Mouse (Mus musculus): ENCODE results near the gene Pitpnm2.
A peak's percentile ranks its signal among the peaks of the same experiment; 100 is the strongest.

Pitpnm2 gene

GRCm38 (mm10) chr5:124247296-124247695 lies 2.3 kb downstream of the Pitpnm2 start:
- no peak for DNase-seq

GRCm38 (mm10) chr5:124244885-124245284 lies 4.7 kb downstream of the Pitpnm2 start:
- DNase-seq = no peak

GRCm38 (mm10) chr5:124244449-124244848 lies 5.1 kb downstream of the Pitpnm2 start:
- no peak for DNase-seq

- no peak for DNase-seq
Observed at GRCm38 (mm10) chr5:124243236-124243901, 6.2 kb downstream of the Pitpnm2 start.

- DNase-seq = no peak
Observed at GRCm38 (mm10) chr5:124241686-124242444, 7.7 kb downstream of the Pitpnm2 start.

GRCm38 (mm10) chr5:124240841-124241685 lies 8.5 kb downstream of the Pitpnm2 start:
- DNase-seq = peak; percentile 56 to 70

GRCm38 (mm10) chr5:124236180-124236579 lies 13.4 kb downstream of the Pitpnm2 start:
- peak; percentile 72 to 90 for DNase-seq

- no peak for DNase-seq
Observed at GRCm38 (mm10) chr5:124234778-124235177, 14.8 kb downstream of the Pitpnm2 start.

GRCm38 (mm10) chr5:124233874-124234661 lies 15.5 kb downstream of the Pitpnm2 start:
- DNase-seq = peak in 1 of 2 experiments; percentile 28

- DNase-seq = no peak
Observed at GRCm38 (mm10) chr5:124233144-124233465, 16.5 kb downstream of the Pitpnm2 start.

GRCm38 (mm10) chr5:124232360-124233143 lies 17.0 kb downstream of the Pitpnm2 start:
- no peak for DNase-seq

- no peak for DNase-seq
Observed at GRCm38 (mm10) chr5:124230461-124230860, 19.1 kb downstream of the Pitpnm2 start.

GRCm38 (mm10) chr5:124227193-124227592 lies 22.4 kb downstream of the Pitpnm2 start:
- no peak for DNase-seq

GRCm38 (mm10) chr5:124226494-124226893 lies 23.1 kb downstream of the Pitpnm2 start:
- peak; percentile 58 to 75 for DNase-seq

GRCm38 (mm10) chr5:124225891-124226290 lies 23.7 kb downstream of the Pitpnm2 start:
- no peak for DNase-seq

GRCm38 (mm10) chr5:124224321-124225092 lies 25.1 kb downstream of the Pitpnm2 start:
- DNase-seq = no peak

GRCm38 (mm10) chr5:124223574-124223973 lies 26.0 kb downstream of the Pitpnm2 start:
- no peak for DNase-seq

- DNase-seq = no peak
Observed at GRCm38 (mm10) chr5:124222696-124223095, 26.9 kb downstream of the Pitpnm2 start.

- DNase-seq = no peak
Observed at GRCm38 (mm10) chr5:124221736-124222040, 27.9 kb downstream of the Pitpnm2 start.

- DNase-seq = peak; percentile 75 to 90
Observed at GRCm38 (mm10) chr5:124221037-124221735, 28.4 kb downstream of the Pitpnm2 start.

Data from kidney, postnatal 36 days (tissue).